Mouse (Mus musculus) MEL (cell line): ENCODE data around the gene Ttll1. TPM values are rescaled to one million over a fixed set of nuclear protein-coding genes. Genes with fewer than 3 reads are reported as not detected.
A peak's percentile ranks its signal among the peaks of the same experiment; 100 is the strongest.

Experiments used
- DNase-seq: peaks from one replicate; pipeline ENCODE4 v3.0.0; 2011; ENCODE audit warnings: low read depth, low spot score
- H3K27ac ChIP-seq: 2 replicates; pipeline ENCODE4 v1.5.1; 2012; ENCODE audit warnings: low read depth, mild to moderate bottlenecking, control low read depth, low read length, moderate library complexity; ENCODE audit not compliant: control insufficient read depth
- H3K27me3 ChIP-seq, 2 experiments: fragments of 150-350 bp in 1 of 2; sonication (generic) in 1 of 2; 2 replicates each; pipeline ENCODE4 v1.6.1; 2012; ENCODE audit warnings: low read length in 2 of 2, mild to moderate bottlenecking in 2 of 2, improper control_type of control experiment in 1 of 2, moderate library complexity in 1 of 2; ENCODE audit not compliant: insufficient read depth in 2 of 2, control insufficient read depth in 1 of 2
- H3K36me3 ChIP-seq, 2 experiments: 2 replicates each; pipeline ENCODE4 v1.6.1; 2012 to 2014; ENCODE audit warnings: low read length in 2 of 2, improper control_type of control experiment in 1 of 2, inconsistent platforms in 1 of 2, mild to moderate bottlenecking in 1 of 2; ENCODE audit not compliant: insufficient read depth in 2 of 2, control insufficient read depth in 1 of 2
- H3K4me1 ChIP-seq, 2 experiments: fragments of 150-350 bp in 1 of 2; sonication (generic) in 1 of 2; 2 replicates each; pipeline ENCODE4 v1.6.1; 2012; ENCODE audit warnings: low read length in 2 of 2, improper control_type of control experiment in 1 of 2, mild to moderate bottlenecking in 1 of 2; ENCODE audit not compliant: insufficient read depth in 2 of 2, control insufficient read depth in 1 of 2
- H3K4me3 ChIP-seq, 2 experiments: fragments of 150-350 bp in 1 of 2; sonication (generic) in 1 of 2; 2 replicates each; pipeline ENCODE4 v1.5.1; 2012; ENCODE audit warnings: low read depth in 2 of 2, low read length in 2 of 2, mild to moderate bottlenecking in 2 of 2, moderate library complexity in 2 of 2, control low read depth in 1 of 2, improper control_type of control experiment in 1 of 2; ENCODE audit not compliant: control insufficient read depth in 1 of 2, insufficient read depth in 1 of 2
- H3K79me2 ChIP-seq: 2 replicates; pipeline ENCODE4 v1.6.1; 2012; ENCODE audit warnings: mild to moderate bottlenecking, low read length, moderate library complexity; ENCODE audit not compliant: control insufficient read depth, poor library complexity, insufficient read depth
- H3K9ac ChIP-seq: 2 replicates; pipeline ENCODE4 v1.6.1; 2012; ENCODE audit warnings: low read depth, mild to moderate bottlenecking, control low read depth, low read length, moderate library complexity; ENCODE audit not compliant: control insufficient read depth, poor library complexity, severe bottlenecking
- H3K9me3 ChIP-seq: fragments of 150-350 bp; sonication (generic); replicated peaks from 2 replicates; pipeline ENCODE4 v1.6.1; 2012; ENCODE audit warnings: mild to moderate bottlenecking, low read length, improper control_type of control experiment, moderate library complexity; ENCODE audit not compliant: insufficient read depth
- BHLHE40 ChIP-seq: IDR thresholded peaks from 2 replicates; pipeline ENCODE4 v1.6.1; 2012; ENCODE audit warnings: low read depth, mild to moderate bottlenecking, inconsistent platforms, low read length, improper control_type of control experiment, borderline replicate concordance
- CTCF ChIP-seq, 3 experiments: IDR thresholded peaks in 2 of 3; conservative IDR thresholded peaks in 1 of 3; 2 replicates each; pipeline ENCODE4 v1.5.1; 2011 to 2012; ENCODE audit warnings: low read length in 3 of 3, low read depth in 2 of 3, mild to moderate bottlenecking in 2 of 3, improper control_type of control experiment in 1 of 3, inconsistent platforms in 1 of 3, mixed read lengths in 1 of 3, moderate library complexity in 1 of 3; ENCODE audit not compliant: control insufficient read depth in 1 of 3, insufficient read depth in 1 of 3, poor library complexity in 1 of 3, severe bottlenecking in 1 of 3
- ELF1 ChIP-seq: IDR thresholded peaks from 2 replicates; pipeline ENCODE4 v1.6.1; 2014; ENCODE audit warnings: low read depth, mild to moderate bottlenecking, inconsistent platforms, low read length, improper control_type of control experiment, moderate library complexity
- EP300 ChIP-seq, 2 experiments: IDR thresholded peaks; 2 replicates each; pipeline ENCODE4 v1.6.1; 2011; ENCODE audit warnings: improper control_type of control experiment in 2 of 2, low read length in 2 of 2, low read depth in 1 of 2, mild to moderate bottlenecking in 1 of 2
- ETS1 ChIP-seq: IDR thresholded peaks from 2 replicates; pipeline ENCODE4 v1.6.1; 2012; ENCODE audit warnings: low read depth, mild to moderate bottlenecking, inconsistent platforms, low read length, improper control_type of control experiment, moderate library complexity
- HCFC1 ChIP-seq: IDR thresholded peaks from 2 replicates; pipeline ENCODE4 v1.6.1; 2012; ENCODE audit warnings: low read depth, mild to moderate bottlenecking, inconsistent platforms, low read length, improper control_type of control experiment, moderate library complexity
- JUND ChIP-seq: IDR thresholded peaks from 2 replicates; pipeline ENCODE4 v1.6.1; 2011; ENCODE audit warnings: low read depth, mild to moderate bottlenecking, improper control_type of control experiment, low read length
- MAX ChIP-seq: IDR thresholded peaks from 2 replicates; pipeline ENCODE4 v1.6.1; 2011; ENCODE audit warnings: low read length, improper control_type of control experiment
- MAZ ChIP-seq: IDR thresholded peaks from 2 replicates; pipeline ENCODE4 v1.6.1; 2012; ENCODE audit warnings: low read depth, mild to moderate bottlenecking, inconsistent platforms, low read length, improper control_type of control experiment
- MXI1 ChIP-seq: IDR thresholded peaks from 2 replicates; pipeline ENCODE4 v1.6.1; 2011; ENCODE audit warnings: mild to moderate bottlenecking, low read depth, low read length, improper control_type of control experiment
- NELFE ChIP-seq: IDR thresholded peaks from 2 replicates; pipeline ENCODE4 v1.6.1; 2011; ENCODE audit warnings: low read depth, low read length, improper control_type of control experiment
- POLR2A ChIP-seq, 2 experiments: IDR thresholded peaks; 2 replicates each; pipeline ENCODE4 v1.6.1; 2011 to 2012; ENCODE audit warnings: low read length in 2 of 2, mild to moderate bottlenecking in 2 of 2, control low read depth in 1 of 2, improper control_type of control experiment in 1 of 2, low read depth in 1 of 2, moderate library complexity in 1 of 2; ENCODE audit not compliant: control insufficient read depth in 1 of 2, insufficient read depth in 1 of 2, poor library complexity in 1 of 2
- POLR2AphosphoS5 ChIP-seq: IDR thresholded peaks from 2 replicates; pipeline ENCODE4 v1.6.1; 2012; ENCODE audit warnings: low read depth, borderline replicate concordance, mild to moderate bottlenecking, inconsistent platforms, low read length, moderate library complexity, mixed read lengths
- RAD21 ChIP-seq: IDR thresholded peaks from 2 replicates; pipeline ENCODE4 v1.6.1; 2011; ENCODE audit warnings: mild to moderate bottlenecking, low read depth, low read length, improper control_type of control experiment
- RCOR1 ChIP-seq: IDR thresholded peaks from 2 replicates; pipeline ENCODE4 v1.6.1; 2012; ENCODE audit warnings: low read depth, mild to moderate bottlenecking, inconsistent platforms, low read length, improper control_type of control experiment
- SIN3A ChIP-seq: IDR thresholded peaks from 2 replicates; pipeline ENCODE4 v1.6.1; 2012; ENCODE audit warnings: low read length, improper control_type of control experiment, inconsistent platforms
- TBP ChIP-seq: IDR thresholded peaks from 2 replicates; pipeline ENCODE4 v1.8.0; 2011; ENCODE audit warnings: low read depth, low read length, improper control_type of control experiment
- TCF12 ChIP-seq: IDR thresholded peaks from 2 replicates; pipeline ENCODE4 v1.6.1; 2014; ENCODE audit warnings: low read depth, mild to moderate bottlenecking, inconsistent platforms, low read length, improper control_type of control experiment, moderate library complexity
- ZC3H11A ChIP-seq: IDR thresholded peaks from 2 replicates; pipeline ENCODE4 v1.6.1; 2012; ENCODE audit warnings: low read depth, mild to moderate bottlenecking, inconsistent platforms, low read length, improper control_type of control experiment
- ZMIZ1 ChIP-seq: IDR thresholded peaks from 2 replicates; pipeline ENCODE4 v1.6.1; 2012; ENCODE audit warnings: low read depth, mild to moderate bottlenecking, inconsistent platforms, low read length, improper control_type of control experiment, moderate library complexity
- polyA plus RNA-seq, 2 experiments: library from polyadenylated mRNA; stranded (reverse) in 1 of 2; unstranded in 1 of 2; fragments of >175 nt in 1 of 2; fragments of >200 nt in 1 of 2; gene quantifications; 2 replicates each; pipeline versions ENCODE4 v1.2.1 to v1.2.4; 2012; ENCODE audit warnings: low replicate concordance in 2 of 2, low read depth in 1 of 2; ENCODE audit not compliant: insufficient read length in 2 of 2, insufficient read depth in 1 of 2, missing spikeins in 1 of 2
- total RNA-seq: library from RNA; depleted of rRNA; stranded (reverse); fragments of 300-350 nt; gene quantifications from 2 replicates; pipeline ENCODE4 v1.2.3, GENCODE M21; 2012

Gene Ttll1
- total and polyA plus RNA-seq, 3 experiments, result 3.4 to 14.1 TPM; not detected in 1

DNA sequence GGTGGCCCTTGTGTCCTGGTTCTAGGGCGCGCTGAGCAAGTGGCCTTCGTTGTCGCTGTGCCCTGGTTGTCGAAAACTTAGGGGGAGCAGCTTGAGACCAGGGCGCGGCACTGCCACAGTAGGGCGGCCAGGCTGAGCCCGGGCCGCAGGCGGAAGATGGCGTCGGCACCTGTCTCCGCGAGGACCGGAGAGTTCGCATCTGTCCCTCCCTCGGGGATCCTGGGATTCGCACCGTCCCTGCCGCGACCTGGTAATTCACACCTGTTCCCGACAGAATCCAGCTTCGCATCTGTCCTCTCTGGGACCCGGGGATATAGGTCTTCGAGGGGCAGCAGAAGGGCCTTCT is 16.4 kb upstream of the Ttll1 start:
- Histone ChIP-seq H3K79me2 (peaks cover 1% of the 10 kb centered on the region; the same call in 1 of the 2 replicates), H3K4me3 (peak overlapping the region; percentile 68 to 94), H3K4me1 (peaks cover 0 to 4% of the 10 kb centered on the region in 2 experiments; a peak in 1 of 4 replicates), H3K27ac (no peak overlapping the region), H3K36me3 (no peaks in the 10 kb centered on the region), H3K27me3 (peaks cover 4 to 9% of the 10 kb centered on the region in 2 experiments; a peak in 3 of 4 replicates), H3K9ac (peak overlapping the region; percentile 75), H3K9me3 (no peaks in the 10 kb centered on the region)
- TF ChIP-seq NELFE (no peak), MAX (peak; percentile 9; the same call in 1 of the 2 replicates), SIN3A (0 out of 2 replicates have a peak, but pooled peaks have one; percentile 5), BHLHE40 (no peak), ZC3H11A (no peak), HCFC1 (peak; percentile 5; the same call in 1 of the 2 replicates)
- no peak for DNase-seq

GRCm38 (mm10) chr15:83526424-83527091 is 15.9 kb upstream of the Ttll1 start, which contains the start of gene Bik:
TSS of gene Bik (plus strand) at chr15:83526862.
- Histone ChIP-seq H3K79me2 (peaks cover 1% of the 10 kb centered on the region; the same call in 1 of the 2 replicates), H3K9me3 (no peaks in the 10 kb centered on the region), H3K9ac (peak within 1 kb of the TSS; percentile 75)
- peak; percentile 82 for DNase-seq
- no peak for TF ChIP-seq ELF1
- peak; percentile 65 for TF ChIP-seq MXI1
- peak; percentile 14; the same call in 1 of the 2 replicates for TF ChIP-seq HCFC1
- no peak for TF ChIP-seq JUND
- TF ChIP-seq EP300 (IDR thresholded peaks at IDR 0.05; ENCODE audit: low read depth in 1 of 2, low read length in 2 of 2), result no peak
- TF ChIP-seq TBP, result no peak
- no peak for TF ChIP-seq TCF12
- TF ChIP-seq NELFE, result peak; percentile 51
- peak; percentile 30; the same call in 1 of the 2 replicates for TF ChIP-seq SIN3A
- 0 out of 2 replicates have a peak, but pooled peaks have one; percentile 54 for TF ChIP-seq MAX
- 0 out of 6 replicates have a peak, but pooled peaks of 1 of the 3 experiments have one; percentile 5 for TF ChIP-seq CTCF (IDR thresholded peaks at IDR 0.05 in 2 of 3, conservative IDR thresholded peaks at IDR 0.05 in 1 of 3; ENCODE audit: control insufficient read depth in 1 of 3, insufficient read depth in 1 of 3, low read depth in 2 of 3, low read length in 3 of 3, poor library complexity in 1 of 3, severe bottlenecking in 1 of 3)
- TF ChIP-seq POLR2A (IDR thresholded peaks at IDR 0.05; ENCODE audit: control insufficient read depth in 1 of 2, insufficient read depth in 1 of 2, low read depth in 1 of 2, low read length in 2 of 2, poor library complexity in 1 of 2), result peak; percentile 49 to 58; a peak in 2 of 4 replicates
- no peak for TF ChIP-seq RCOR1
- peak; percentile 26; the same call in 1 of the 2 replicates for TF ChIP-seq MAZ
- no peak for TF ChIP-seq ZMIZ1
- TF ChIP-seq RAD21, result no peak
- no peak for TF ChIP-seq POLR2AphosphoS5
- TF ChIP-seq ETS1, result no peak
- TF ChIP-seq, all 39 proteins: peak for 8
- Histone ChIP-seq H3K4me3 (peak within 1 kb of the TSS; percentile 68 to 94), H3K27me3 (peaks cover 4 to 12% of the 10 kb centered on the region in 2 experiments; a peak in 3 of 4 replicates), H3K36me3 (no peaks in the 10 kb centered on the region), H3K27ac (no peak within 1 kb of the TSS), H3K4me1 (peaks cover 0 to 4% of the 10 kb centered on the region in 2 experiments; a peak in 1 of 4 replicates)
